Mouse (Mus musculus): Measurements from ENCODE around the gene Msi1.
"Not testable (repeated sequence)": the region's sequence is repeated elsewhere in the genome, so short reads cannot be mapped to it uniquely, and the experiment has no call there.

The Msi1 gene

DNA sequence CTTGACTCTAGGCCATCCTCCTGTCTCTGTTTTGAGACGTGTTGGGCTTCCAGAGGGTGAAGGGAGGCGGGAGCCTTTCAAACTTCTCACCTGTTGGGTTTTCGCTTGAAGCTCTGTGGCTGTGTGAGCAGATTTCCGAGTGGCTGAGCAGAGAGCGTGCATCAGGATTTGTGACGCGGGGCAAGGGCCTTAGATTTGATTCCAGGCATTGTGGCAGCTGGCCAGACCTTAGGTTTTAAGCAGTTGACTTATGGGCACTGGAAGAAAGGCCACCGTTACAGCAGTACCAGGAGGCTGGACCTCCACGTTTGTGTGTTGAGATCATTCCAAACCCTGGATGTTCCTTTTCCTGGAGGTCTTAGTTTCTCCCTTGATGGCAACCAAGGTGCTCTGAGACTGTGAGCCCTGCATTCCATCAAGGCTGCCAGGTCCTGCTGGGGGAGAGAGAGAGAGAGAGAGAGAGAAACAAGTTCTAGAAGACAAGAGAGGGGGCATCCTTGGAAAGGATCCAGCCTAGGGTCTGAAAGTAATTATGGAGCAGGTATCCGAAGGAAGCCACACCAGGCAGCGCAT lies 5.0 kb downstream of the Msi1 start:
- no peak for DNase-seq (ENCODE audit: low spot score in 2 of 2)

DNA sequence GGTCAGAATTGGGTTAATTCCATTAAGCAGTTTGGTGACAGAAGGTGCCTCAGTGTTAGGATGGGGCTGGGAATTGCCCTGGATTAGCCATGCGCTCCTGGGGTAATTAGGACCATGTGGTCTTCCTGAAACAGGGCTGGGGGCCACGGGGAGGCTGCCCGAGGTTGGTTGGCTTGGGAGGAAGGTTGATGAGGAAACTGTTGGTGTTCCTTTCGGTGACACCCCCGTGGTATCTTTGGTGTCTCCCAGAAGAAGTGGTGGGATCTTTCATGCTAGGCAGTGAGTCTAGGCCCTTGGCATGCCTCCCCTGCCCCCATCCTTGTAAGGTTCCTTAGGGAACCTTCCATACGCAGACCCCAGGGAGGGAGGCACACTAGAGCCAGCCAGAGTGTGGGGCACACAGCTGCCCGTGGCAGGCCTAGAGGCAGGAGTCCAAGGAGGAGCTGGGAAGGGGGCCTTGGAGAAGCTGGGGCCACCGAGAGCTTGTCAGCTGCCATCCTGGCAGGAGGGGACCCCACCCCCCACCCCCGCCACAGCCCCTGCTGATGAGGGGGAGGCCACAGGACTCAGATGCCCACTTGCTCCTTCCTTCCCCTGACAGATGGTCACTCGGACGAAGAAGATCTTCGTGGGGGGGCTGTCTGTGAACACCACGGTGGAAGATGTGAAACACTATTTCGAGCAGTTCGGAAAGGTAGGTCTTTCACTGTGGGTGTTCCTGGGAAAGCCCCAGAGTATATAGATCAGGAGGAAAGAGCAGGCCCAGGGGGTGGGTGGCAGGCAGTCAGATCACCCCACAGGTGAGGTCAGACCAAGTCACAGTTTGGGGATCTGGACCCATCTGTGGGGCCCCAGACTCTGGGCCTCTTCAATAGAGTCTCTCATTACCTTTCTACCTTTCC lies 5.7 kb downstream of the Msi1 start:
- DNase-seq (ENCODE audit: low spot score in 2 of 2), result no peak

DNA sequence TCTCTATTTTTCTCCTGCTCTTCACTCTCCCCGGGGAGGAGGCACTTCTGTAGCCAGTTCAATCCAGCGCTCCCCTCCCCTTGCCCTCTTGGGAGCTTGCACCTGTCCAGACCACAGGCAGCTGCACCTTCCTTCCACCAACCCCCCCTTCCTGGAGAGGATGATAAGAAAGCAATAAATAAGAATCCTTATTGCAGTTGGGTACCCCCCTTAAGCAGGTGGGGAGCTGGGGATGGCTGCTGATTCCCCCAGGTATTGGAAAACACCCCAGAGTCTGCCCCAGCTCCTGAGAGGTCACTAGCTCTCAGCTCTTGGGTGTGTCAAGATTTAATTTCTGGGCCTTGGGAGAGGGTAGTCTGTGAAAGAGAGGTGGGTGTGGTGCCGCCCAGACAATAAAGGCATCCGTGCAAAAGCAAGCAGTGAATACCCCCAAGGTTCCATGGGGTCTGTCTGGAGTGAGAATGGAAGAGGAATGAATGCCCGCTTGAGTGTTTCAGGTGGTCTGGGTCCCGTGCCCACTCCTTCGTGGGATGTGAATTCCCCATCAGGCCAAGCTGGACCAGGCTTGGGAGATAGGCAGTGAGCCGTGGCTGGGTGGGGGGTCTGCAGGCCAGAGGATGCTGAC lies 6.5 kb downstream of the Msi1 start:
- DNase-seq (ENCODE audit: low spot score in 2 of 2), result no peak

DNA sequence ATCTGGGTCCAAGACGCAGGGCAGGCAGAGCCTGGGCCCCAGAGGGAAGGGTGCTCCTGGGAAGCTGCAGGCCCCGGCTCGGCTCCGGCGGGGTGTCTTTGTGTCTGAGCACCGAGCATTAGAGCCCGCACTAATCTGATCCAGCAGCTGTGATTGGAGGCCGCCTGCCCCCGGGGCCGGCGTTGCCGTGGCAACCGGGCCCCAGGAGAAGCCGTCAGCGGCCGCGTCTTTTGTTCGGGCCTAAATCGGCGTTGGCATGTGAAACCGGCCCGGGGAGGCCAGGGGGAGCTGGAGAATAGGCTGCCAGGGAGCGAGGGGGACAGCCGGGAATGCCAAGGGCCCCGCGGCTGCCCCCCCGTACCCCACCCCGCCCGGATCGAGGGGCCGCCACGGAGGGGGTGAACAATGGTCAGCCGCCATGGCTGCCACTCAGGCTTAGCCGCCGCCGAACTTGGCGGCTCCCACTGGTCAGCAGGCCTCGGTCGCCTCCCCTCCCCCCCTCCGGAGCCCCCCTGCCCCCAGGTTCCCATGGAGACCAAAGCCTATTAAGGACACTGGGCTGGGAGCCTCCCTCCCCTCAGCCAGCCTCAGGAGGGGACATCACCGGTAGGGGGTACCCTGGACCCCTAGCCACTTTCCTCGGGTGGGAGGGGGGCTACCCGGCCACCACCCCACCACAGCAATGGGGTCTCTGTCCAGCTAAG lies 7.2 kb downstream of the Msi1 start:
- peak; percentile 90 to 94 for DNase-seq (ENCODE audit: low spot score in 2 of 2)

DNA sequence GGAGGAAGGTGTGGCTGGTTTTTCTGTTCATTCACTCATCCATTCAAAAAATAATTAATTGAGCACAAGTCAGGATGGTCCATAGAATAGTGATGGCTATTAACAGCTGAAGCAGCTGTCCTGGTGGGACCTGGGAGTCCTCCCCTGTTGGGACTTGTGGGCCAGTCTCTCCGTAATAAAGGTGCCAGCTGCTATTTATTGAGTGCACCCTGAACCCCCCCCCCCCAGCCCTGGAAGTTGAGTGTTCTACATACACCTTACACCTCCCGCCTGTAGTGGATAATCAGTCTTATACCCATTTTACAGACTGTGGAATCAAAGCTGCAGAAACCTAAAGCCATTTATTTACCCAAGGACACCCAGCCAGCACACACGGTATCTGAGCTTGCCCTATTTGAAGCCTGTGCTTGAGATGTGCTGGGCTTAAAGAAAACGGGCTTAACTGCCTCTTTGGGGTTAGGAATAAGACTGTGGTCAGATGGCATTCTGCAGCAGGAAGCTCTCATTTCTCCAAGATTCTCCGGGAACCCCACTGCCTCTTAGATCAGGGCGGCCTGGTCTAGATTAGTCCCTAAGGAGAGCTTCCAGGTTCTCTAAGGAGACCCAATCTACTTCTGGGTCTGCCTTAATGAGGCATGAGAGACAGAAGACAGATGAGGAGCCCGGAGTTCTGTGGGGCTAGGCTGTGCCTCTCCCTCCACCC lies 8.0 kb downstream of the Msi1 start:
- DNase-seq (ENCODE audit: low spot score in 2 of 2), result no peak

DNA sequence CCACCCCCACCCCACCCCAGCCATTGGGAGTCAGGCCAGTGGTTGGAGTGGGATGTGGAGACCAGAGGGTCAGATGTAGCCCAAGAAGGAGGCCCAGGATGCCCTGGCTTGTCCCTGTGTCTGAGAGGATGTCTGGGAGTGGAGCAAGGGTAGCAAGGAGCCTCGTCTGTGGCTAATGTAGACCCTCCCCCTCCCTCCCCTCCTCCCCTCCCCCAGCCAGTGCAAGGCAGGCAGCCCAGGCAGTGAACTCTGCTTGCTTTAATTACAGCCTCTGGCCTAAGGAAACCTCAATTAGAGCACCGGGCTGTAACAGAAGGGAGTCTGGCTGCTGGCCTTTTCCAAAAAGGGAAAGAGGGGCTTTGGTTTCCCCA lies 8.5 kb downstream of the Msi1 start:
- DNase-seq (ENCODE audit: low spot score in 2 of 2), result no peak

DNA sequence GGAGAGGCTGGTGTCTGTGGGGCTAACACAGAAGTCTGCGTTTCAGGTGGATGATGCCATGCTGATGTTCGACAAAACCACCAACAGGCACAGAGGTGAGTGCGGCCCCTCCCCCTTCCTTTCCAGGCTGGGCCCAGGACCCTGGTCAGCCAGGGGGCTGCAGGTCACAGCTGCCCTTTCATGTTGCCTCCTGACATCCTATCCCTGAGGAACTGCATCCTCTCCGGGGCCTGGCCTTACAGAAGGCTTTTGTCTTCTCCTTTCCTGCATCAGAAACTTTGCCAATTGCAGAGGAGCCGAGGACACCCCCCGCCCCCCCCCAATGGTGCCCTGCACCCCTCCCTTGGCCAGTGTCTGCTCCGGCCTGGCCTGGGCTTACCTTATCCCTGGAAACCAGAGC lies 9.3 kb downstream of the Msi1 start:
- no peak for DNase-seq (ENCODE audit: low spot score in 2 of 2)

DNA sequence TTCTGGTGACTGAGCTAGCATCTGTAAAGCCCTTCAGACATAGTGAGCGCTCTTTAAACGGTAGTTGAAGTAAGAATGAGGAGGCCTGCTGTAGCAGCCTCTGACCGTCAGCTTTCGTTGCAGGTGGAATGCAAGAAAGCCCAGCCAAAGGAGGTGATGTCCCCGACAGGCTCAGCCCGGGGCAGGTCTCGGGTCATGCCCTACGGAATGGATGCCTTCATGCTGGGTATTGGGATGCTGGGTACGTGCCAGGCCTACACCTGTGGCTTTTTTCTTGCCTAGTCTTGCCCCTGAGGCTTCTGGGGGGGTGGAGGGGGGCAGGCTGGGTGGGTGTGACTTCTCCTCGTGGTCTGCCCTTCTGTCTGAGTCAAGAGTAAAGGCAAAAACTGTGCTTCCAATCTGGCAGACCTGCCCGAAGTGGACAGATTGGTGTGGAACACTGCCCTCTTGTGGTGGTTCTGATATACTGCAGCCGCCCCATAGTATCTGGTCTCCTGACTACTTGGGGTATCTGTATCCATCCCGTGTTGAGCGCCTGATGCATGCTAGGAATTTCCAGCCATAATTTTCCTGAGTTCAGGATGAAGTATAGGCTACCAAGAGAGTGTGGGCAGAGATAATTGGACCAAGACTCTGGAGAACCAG lies 11.9 kb downstream of the Msi1 start:
- DNase-seq (ENCODE audit: low spot score in 2 of 2), result peak; percentile 53 to 79

DNA sequence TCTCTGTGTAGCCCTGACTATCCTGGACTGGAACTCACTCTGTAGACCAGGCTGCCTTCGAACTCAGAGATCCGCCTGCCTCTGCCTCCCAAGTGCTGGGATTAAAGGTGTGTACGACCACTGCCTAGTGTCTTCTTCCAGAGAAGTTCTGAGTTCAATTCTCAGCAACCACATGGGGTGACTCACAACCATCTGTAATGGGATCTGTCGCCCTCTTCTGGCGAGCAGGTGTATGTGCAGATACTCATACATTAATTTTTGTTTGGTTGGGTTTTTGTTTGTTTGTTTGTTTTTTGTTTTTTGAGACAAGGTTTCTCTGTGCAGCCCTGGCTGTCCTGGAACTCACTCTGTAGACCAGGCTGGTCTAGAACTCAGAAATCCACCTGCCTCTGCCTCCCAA lies 13.3 kb downstream of the Msi1 start:
- not testable (repeated sequence) for DNase-seq (ENCODE audit: low spot score in 2 of 2)

DNA sequence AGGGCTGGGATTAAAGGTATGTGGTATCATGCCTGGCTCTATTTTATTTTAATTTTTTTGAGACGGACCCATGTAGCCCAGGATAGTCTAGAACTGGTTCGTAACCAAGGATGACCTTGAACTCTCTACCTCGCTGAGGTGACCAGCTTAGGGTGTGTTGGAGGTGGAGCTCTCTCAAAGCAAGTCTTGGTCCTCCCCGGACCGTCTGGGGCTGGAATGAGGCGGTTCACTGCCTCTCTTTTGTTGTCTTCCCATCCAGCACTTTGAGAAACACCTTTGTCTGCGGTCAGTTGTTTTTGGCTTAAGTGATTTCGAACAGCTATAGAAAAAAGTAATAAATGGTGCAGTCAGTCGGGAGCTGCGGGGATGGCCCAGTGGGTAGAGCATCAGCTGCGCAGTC lies 14.7 kb downstream of the Msi1 start:
- DNase-seq (ENCODE audit: low spot score in 2 of 2), result no peak

DNA sequence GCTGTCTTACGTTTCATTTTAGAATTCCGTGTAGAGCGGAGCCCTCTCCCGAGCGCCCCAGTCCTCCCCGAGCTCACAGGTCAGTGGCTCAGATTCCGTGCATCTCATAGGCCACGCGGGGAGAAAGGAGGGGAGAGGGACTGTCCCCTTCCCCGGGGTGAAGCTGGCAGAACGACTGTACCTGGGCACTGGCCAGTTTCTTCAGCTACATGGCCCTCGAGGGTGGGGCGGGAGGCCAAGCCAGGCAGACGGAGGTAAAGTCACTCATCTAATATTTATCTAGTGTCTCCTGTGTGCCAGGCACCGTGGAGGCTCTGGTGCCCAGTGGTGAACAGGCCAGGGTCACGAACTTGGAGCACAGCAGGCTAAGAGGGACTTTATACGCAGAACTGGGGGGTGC lies 17.7 kb downstream of the Msi1 start:
- DNase-seq (ENCODE audit: low spot score in 2 of 2), result no peak

DNA sequence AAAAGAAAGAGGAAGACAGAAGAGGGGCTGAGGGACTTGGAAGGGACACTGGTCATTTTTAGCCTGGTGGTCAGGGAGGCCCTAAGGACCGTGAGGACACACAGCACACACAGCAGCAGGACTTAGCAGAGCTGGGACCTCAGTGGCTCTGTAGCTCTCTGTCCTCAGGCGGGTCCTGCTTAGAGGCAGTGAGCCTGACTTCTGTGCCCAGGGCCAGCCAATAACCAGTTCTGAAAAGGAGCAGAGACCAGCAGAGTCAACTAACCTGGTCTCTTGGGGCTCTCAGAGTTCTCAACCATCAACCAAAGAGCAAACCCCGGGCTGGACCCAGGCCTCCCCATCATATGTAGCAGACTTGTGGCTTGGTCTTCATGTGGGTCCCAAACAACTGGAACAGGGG lies 19.8 kb downstream of the Msi1 start:
- no peak for DNase-seq (ENCODE audit: low spot score in 2 of 2)

DNA sequence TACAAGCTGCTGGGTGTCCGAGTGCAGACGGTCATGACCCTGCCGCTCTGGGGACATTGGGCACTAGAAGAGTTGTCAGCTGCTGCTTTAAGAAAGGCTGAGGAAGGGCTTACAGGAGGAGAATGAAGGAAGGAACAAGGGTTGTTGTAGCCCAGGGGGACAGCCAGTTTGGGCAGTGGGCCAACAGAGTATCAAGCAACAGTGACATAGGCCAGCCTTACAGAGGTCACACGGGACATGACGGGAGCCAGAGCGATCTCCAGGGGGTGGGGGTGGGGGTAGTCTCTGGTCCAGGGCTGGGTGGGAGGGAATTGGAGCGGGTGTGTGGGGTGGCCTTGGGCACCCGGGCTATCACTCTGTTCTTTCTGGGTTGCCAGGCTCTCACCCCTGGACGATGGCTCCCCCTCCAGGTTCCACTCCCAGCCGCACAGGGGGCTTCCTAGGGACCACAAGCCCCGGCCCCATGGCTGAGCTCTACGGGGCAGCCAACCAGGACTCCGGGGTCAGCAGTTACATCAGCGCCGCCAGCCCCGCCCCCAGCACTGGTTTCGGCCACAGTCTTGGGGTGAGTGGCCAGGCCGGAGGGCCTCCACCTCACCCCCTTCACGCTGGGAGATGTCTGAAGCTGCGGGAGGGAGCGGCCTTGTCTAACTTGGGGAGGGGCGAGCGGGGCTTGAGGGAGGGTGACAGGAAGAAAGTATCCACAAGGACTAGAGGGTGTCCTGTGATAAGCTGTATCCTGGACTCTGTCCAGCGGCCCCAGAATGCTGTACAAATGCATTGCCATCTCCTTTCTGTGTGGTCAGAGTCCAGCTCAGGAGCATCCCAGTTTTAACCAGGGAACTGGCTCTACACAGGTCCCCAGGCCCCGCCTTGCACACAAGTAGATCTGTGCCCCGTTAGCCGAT lies 21.3 kb downstream of the Msi1 start:
- DNase-seq (ENCODE audit: low spot score in 2 of 2), result no peak

DNA sequence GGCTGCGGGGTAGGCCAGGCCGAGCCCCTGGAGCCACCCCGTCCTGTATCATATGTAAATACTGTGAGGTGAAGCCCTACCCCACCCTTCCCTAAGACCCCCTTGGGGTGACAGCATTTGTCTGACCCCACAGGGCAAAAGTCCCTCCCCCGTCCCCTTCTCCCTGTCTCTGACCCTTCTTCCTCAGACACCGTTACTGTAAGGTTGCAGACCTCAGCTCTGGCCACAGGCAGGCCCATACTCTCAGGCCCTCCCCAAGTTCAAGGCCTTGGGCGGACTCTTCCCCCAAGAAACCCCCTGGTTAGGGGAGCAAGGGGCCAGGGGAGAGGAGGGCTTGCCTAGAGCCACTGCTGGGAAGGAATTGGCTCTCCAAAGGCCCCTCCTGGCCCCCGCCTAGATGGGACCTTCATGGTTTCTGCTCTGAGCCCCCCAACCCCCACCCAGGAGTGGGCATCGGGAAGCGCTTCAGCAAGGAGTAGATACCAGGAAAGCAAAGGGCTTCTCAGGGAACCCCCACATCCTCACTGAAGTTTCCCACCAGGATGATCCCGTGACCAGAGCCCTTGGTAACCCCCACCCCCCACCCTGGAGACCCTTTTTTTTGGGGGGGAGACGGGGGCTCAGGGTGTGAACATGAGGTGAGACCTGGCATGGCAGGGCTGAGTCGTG lies 25.2 kb downstream of the Msi1 start:
- DNase-seq (ENCODE audit: low spot score in 2 of 2), result no peak

DNA sequence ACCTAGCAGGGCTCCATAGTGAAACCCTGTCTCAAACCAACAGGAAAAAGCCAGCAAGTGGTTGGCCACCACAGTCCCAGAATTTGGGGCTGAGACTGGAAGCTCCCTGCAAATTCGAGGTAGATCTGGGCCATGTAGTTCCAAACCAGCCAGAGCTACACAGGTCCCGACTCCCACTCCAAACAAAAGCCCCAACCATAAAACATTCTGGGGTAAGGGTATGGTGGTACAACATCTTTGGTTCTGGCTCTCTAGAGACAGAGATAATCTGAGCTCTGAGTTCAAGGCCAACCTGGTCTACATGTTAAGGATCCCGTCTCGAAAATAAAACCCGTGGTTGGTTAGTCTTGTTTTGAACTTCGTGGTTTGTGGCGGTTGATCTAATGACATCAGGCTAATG lies 26.4 kb downstream of the Msi1 start:
- DNase-seq (ENCODE audit: low spot score in 2 of 2), result no peak

DNA sequence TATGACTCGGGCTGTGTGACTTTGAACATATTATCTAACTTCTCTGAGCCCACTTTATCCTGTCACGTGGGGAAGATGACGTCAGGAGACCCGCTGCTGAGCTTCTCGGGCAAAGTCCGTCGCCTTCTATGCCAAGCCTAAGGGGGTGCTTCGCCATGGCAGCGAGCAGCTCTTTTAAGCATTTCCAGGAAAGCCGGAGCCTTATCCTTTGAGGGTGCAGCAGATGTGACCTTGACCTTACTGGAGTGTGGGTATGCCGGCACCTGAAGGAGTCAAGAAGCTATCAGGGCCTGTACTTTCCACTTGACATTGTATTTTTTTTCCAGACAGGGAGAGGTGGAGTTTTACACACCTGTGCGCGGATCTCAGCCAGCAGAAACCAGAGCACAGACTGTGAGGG lies 29.5 kb downstream of the Msi1 start:
- no peak for DNase-seq (ENCODE audit: low spot score in 2 of 2)

DNA sequence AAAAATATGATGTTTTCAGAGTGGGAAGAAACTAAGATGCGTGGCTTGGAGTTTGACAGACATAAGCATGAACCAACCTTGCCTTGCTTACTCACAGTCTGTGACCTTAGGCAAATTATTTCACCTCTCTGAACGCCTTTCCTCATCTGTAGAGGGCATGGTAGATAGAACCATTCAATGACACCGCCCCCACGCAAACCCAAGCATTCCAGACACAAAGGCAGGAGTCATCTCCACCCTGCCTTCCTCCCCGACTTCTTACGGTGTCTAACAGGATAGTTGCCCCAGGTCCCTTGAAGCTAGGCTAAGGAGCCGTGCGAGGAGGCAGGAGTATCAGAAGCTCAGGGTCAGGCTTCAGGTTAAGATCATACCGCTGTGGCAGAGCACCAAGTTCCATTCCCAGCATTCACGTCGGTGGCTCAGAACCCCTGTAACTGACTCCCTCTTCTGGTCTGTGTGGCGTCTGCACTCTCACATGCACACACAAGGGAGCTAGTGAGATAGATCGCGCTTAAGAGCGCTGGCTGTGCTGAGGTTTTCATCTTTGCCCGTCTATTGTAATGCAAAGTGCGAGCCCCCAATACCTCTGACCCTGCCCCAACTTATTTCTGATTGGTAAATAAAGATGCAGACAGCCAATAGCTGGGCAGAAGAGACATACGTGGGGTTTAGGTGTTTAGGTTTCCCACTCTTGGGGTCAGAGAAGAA lies 35.2 kb downstream of the Msi1 start:
- no peak for DNase-seq (ENCODE audit: low spot score in 2 of 2)

DNA sequence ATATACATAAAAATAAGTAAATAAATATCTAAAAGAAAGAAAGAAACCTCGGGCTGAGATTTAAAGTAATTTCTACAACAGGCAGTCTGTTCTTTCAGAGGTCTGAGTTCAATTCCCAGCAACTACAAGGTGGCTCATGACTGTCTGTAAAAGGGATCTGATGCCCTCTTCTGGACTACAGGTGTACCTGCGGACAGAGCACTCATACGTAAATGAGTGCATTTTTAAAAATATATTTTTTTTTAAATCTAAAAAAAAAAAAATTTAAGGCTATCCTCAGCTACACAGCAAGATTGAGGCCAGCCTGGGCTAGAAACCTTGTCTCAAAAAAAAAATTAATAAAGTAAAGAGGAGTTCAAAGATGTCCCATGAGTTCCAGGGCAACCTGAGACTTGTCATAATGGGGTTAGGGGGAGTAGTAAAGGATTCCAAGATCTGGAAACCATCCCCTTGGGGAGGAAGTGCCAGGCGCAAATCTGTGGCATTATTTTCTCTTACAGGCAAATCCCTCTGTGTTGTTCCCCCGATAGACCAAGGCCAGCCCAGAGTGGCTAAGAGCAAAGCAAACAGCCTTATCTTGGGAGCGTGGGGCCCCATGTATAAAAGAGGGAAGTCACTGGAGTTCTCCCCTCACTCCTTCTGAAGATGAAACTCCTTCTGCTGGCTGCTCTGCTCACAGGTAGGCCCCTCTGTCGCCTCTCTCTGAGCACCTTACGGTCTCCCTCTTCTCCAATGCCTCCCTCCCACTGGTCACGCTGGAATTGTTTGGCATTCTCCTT lies 36.4 kb downstream of the Msi1 start, which contains the start of gene Pla2g1b:
Pla2g1b (plus strand) TSS at position 621 of the 779 bp plus-strand sequence.
- no peak for DNase-seq (ENCODE audit: low spot score in 2 of 2)
